Mouse (Mus musculus): Measurements from ENCODE around the gene Rtf1.

Rtf1 gene

DNA sequence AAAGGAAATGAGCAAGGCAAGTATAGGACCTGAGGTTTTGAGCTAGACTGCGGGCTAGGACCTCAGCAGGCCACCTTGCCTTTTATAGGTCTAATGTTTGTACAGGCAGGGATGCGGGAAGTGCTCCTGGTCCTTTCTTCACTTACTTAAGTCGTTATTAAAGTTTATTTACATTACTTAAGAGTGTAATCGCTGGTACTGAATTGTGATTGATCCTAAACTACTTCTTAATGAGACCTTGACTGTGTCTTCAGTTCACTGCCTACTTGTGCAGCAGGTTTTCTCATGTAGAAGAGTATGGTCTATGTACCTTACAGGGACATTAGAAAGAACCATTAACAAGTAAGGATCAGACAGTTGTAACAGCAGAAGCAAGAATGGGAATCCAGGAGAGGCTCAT is 55.9 kb downstream of the Rtf1 start:
- DNase-seq (ENCODE audit: low spot score) = no peak

- no peak for DNase-seq (ENCODE audit: low spot score)
Observed at GRCm38 (mm10) chr2:119737124-119737523, 62.3 kb downstream of the Rtf1 start.

DNA sequence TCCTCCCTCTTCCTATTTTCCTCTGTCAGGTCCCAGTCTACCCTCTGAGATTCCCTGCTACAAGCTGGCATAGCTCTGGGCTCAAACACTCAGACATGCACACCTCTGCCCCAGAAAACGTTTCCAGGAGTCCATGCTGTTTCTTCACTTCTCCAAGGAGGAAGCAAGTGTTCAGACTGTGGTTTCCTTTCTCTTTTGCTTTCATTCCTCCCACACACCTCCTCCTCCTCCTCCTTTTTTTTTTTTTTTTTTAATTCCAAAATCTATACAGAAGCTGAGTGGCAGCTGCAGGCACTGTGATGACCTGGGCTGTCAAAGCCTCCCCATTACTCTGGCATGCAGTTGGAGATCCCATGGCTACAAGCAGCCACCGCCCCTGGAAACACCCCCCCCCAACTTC is 65.7 kb downstream of the Rtf1 start:
- no peak for DNase-seq (ENCODE audit: low spot score)

GRCm38 (mm10) chr2:119741581-119742411 is 66.9 kb downstream of the Rtf1 start, which contains the start of gene Itpka:
Itpka (plus strand) TSS chr2:119742337.
- peak; percentile 52 for DNase-seq (ENCODE audit: low spot score)

GRCm38 (mm10) chr2:119742461-119743175 is 67.8 kb downstream of the Rtf1 start:
- no peak for DNase-seq (ENCODE audit: low spot score)

GRCm38 (mm10) chr2:119743176-119743807 is 68.4 kb downstream of the Rtf1 start:
- peak; percentile 72 for DNase-seq (ENCODE audit: low spot score)

- DNase-seq (ENCODE audit: low spot score) = no peak
Observed at GRCm38 (mm10) chr2:119743808-119744162, 68.9 kb downstream of the Rtf1 start.

GRCm38 (mm10) chr2:119744163-119745111 is 69.6 kb downstream of the Rtf1 start:
- no peak for DNase-seq (ENCODE audit: low spot score)

- no peak for DNase-seq (ENCODE audit: low spot score)
Observed at GRCm38 (mm10) chr2:119745281-119745680, 70.4 kb downstream of the Rtf1 start.

DNA sequence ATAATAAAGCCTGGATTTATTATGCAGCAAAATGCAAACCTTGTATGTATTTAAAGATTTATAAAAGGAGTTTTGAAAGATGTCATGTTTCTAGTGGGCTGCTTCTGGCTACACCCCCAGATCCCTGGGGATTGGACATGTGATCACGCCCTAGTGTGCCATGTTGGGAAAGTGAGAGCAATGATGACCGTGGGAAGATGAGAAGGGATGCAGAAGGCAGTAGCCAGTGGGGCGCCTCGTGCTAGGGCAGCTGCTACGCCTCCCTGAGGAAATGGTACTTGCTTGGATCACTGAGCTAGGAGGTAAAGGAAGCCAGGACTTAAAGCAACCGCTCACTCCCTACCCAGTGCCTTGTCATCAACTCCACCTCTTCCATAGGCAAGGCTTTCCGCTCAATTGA is 72.7 kb downstream of the Rtf1 start:
- DNase-seq (ENCODE audit: low spot score) = no peak

DNA sequence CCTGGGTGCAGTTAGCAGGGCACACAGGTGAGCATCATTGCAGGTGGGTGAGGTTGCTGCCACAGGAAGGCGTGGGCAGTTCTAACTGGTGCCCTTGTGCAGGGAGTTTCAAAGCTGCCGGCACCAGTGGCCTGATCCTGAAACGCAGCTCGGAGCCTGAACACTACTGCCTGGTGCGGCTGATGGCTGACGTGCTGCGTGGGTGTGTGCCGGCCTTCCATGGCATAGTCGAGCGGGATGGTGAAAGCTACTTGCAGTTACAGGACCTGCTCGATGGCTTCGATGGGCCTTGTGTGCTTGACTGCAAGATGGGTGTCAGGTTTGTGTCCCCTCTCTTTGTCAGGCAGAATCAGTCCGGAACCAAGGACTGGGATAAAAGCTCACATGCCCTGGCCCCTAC is 74.4 kb downstream of the Rtf1 start:
- DNase-seq (ENCODE audit: low spot score) = no peak

- no peak for DNase-seq (ENCODE audit: low spot score)
Observed at GRCm38 (mm10) chr2:119757601-119758100, 82.8 kb downstream of the Rtf1 start.

DNA sequence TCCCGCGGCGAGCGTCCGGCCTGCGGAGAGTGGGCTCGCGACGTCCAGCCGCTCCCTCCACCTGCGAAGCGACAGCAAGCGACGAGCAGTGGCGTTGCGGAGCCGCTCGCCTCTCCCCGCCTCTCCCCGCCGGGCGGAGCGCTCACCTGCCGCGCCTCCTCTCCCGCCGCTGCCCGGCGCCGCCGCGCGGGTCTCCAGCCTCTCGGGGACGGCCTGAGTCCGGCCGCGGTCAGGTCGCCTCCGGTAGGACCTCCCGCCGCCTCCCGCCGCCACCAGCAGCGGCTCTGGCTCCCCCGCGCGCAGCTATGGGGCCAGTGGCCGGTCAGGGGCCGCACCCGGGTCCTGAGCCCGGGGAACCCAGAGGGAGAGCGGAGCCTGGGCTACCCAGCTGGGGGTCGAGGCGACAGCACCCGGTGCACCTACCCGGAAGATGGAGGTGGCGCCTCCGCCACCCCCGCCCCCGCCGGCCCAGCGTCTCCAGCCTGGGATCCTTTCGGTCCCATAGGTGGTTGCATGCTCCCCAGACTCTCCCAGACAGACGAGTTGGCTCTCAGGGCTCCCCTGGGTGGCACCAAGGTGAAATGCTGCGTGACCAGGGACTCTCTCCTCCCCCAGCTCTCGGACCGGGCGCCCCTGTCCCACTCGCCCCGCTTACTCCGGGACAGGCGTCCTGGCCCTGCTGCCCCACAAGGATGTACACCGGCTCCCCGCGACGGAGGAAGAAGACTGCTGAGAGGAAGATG is 83.4 kb downstream of the Rtf1 start:
- no peak for DNase-seq (ENCODE audit: low spot score)

GRCm38 (mm10) chr2:119758844-119759835 is 84.3 kb downstream of the Rtf1 start:
- DNase-seq (ENCODE audit: low spot score) = no peak

GRCm38 (mm10) chr2:119760251-119760650 is 85.4 kb downstream of the Rtf1 start, which contains the start of gene Ltk:
Ltk (minus strand) TSS chr2:119760431.
- no peak for DNase-seq (ENCODE audit: low spot score)

GRCm38 (mm10) chr2:119762276-119762675 is 87.4 kb downstream of the Rtf1 start:
- no peak for DNase-seq (ENCODE audit: low spot score)

DNA sequence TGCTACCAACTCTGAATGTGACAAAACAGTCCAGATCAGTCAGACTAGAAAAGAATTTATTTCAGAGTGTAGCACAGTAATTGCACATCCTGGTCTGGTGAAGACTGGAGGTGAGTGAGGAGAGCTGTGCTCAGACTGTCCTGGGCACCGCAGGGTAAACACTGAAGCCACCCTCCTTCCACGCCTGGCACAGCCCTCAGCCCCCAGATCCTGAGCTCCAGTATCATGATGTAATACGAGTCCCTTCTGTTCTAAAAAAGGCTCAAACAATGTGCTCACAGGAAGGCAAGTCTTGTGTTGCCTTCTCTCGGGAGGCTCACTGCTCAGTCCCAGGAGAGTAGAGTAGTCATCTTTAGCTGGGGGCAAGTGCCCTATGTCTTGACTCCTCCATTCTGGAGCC is 89.1 kb downstream of the Rtf1 start:
- no peak for DNase-seq (ENCODE audit: low spot score)

GRCm38 (mm10) chr2:119767246-119767645 is 92.4 kb downstream of the Rtf1 start:
- no peak for DNase-seq (ENCODE audit: low spot score)
